Mouse (Mus musculus): ENCODE measurements at regions not wholly inside any gene's neighbourhood (a gene's known extent, or its start where the extent isn't known, plus 50 kb on each side); places are given as distances from the start of the nearest gene placed in this dataset.

DNA sequence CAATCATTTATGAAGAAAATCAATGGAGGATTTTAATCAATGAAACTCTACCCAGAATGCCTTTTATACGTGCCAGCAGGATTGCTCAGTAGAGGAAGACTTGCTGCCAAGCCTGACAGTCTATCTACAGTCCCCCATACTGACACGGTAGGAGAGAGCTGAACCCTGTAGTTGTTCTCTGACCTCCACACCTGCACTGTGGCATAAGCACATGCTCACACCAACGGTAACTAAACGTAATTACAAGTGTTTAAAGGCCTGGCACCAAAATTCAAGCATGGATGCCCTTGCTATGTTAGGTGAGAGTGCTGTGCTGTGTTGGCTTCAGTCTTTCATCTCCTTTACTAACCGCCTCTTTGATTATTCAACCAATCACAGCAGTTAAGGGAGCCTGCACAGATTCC, 190.8 kb downstream of the Pfkfb3 start:
- TF ChIP-seq FLI1 (IDR thresholded peaks at IDR 0.05; ENCODE audit: low read length) (no peak), GATA1 (IDR thresholded peaks at IDR 0.05; ENCODE audit: borderline replicate concordance, low read length) (no peak)

All from megakaryocyte, embryonic 14.5 days (primary cell).